Mouse (Mus musculus) heart, postnatal 25 days (tissue): ENCODE measurements at regions not wholly inside any gene's neighbourhood (a gene's known extent, or its start where the extent isn't known, plus 50 kb on each side); places are given as distances from the start of the nearest gene placed in this dataset.
A peak's percentile ranks its signal among the peaks of the same experiment; 100 is the strongest.

ENCODE experiments used
- DNase-seq: peaks from one replicate; pipeline ENCODE4 v3.0.0; 2022; ENCODE audit warnings: low spot score
- intact Hi-C: fragments of 180-260 bp; cut with DNase I; formaldehyde crosslinking; loops from one replicate; pipeline ENCODE4 v1.15.1; 2025

- no peak for DNase-seq
- intact Hi-C loops, result no loop called here
These were observed 217.4 kb upstream of the Runx1 start for GRCm38 (mm10) chr16:93043355-93043754.

- intact Hi-C loops, result no loop called here
- DNase-seq, result no peak
These were observed 217.0 kb upstream of the Runx1 start for GRCm38 (mm10) chr16:93042941-93043340.

GRCm38 (mm10) chr16:93042491-93042890, 216.5 kb upstream of the Runx1 start:
- DNase-seq, result no peak
- intact Hi-C loops, result no loop called here

GRCm38 (mm10) chr16:93041887-93042286, 215.9 kb upstream of the Runx1 start:
- intact Hi-C loops, result no loop called here
- DNase-seq, result no peak

- intact Hi-C loops, result no loop called here
- no peak for DNase-seq
These were observed 215.4 kb upstream of the Runx1 start for GRCm38 (mm10) chr16:93041399-93041798.

GRCm38 (mm10) chr16:93035626-93036025, 209.7 kb upstream of the Runx1 start:
- no peak for DNase-seq
- intact Hi-C loops, result no loop called here

GRCm38 (mm10) chr16:93033943-93034342, 208.0 kb upstream of the Runx1 start:
- intact Hi-C loops, result no loop called here
- DNase-seq, result no peak

- intact Hi-C loops, result no loop called here
- no peak for DNase-seq
These were observed 205.7 kb upstream of the Runx1 start for GRCm38 (mm10) chr16:93031624-93032023.

GRCm38 (mm10) chr16:93028640-93029039, 202.7 kb upstream of the Runx1 start:
- intact Hi-C loops, result no loop called here

GRCm38 (mm10) chr16:93028016-93028415, 202.1 kb upstream of the Runx1 start:
- intact Hi-C loops, result no loop called here
- no peak for DNase-seq

More at GRCm38 (mm10) chr16:93028640-93029039, 202.7 kb upstream of the Runx1 start:
- no peak for DNase-seq

GRCm38 (mm10) chr16:93026094-93026648, 200.2 kb upstream of the Runx1 start:
- no peak for DNase-seq
- intact Hi-C loops, result no loop called here

GRCm38 (mm10) chr16:93019800-93020555, 194.0 kb upstream of the Runx1 start:
- DNase-seq, result no peak
- intact Hi-C loops, result no loop called here

GRCm38 (mm10) chr16:93018766-93019165, 192.8 kb upstream of the Runx1 start:
- intact Hi-C loops, result no loop called here
- no peak for DNase-seq

- intact Hi-C loops, result no loop called here
- no peak for DNase-seq
These were observed 191.1 kb upstream of the Runx1 start for GRCm38 (mm10) chr16:93017025-93017424.

GRCm38 (mm10) chr16:93015636-93016035, 189.7 kb upstream of the Runx1 start:
- DNase-seq, result no peak
- intact Hi-C loops, result no loop called here

GRCm38 (mm10) chr16:93014991-93015390, 189.0 kb upstream of the Runx1 start:
- intact Hi-C loops, result no loop called here

GRCm38 (mm10) chr16:93013881-93014280, 187.9 kb upstream of the Runx1 start:
- intact Hi-C loops, result no loop called here

More at GRCm38 (mm10) chr16:93014991-93015390, 189.0 kb upstream of the Runx1 start:
- DNase-seq, result no peak

GRCm38 (mm10) chr16:93013256-93013655, 187.3 kb upstream of the Runx1 start:
- intact Hi-C loops, result no loop called here
- DNase-seq, result no peak

More at GRCm38 (mm10) chr16:93013881-93014280, 187.9 kb upstream of the Runx1 start:
- no peak for DNase-seq

GRCm38 (mm10) chr16:93011474-93011873, 185.5 kb upstream of the Runx1 start:
- DNase-seq, result no peak
- intact Hi-C loops, result no loop called here

- intact Hi-C loops, result no loop called here
These were observed 180.5 kb upstream of the Runx1 start for GRCm38 (mm10) chr16:93006321-93006984.

GRCm38 (mm10) chr16:93005470-93005869, 179.5 kb upstream of the Runx1 start:
- no peak for DNase-seq
- intact Hi-C loops, result no loop called here

More at GRCm38 (mm10) chr16:93006321-93006984, 180.5 kb upstream of the Runx1 start:
- DNase-seq, result peak; percentile 10
